Mouse (Mus musculus) myocyte (in vitro differentiated cells): ENCODE measurements around the gene Nlrp14. TPM values are rescaled to one million over a fixed set of nuclear protein-coding genes. Genes with fewer than 3 reads are reported as not detected.

Source experiments
- H3K27me3 ChIP-seq: one replicate; pipeline ENCODE4 v1.6.1; 2011; ENCODE audit not compliant: control insufficient read depth, insufficient read depth, insufficient read length
- H3K36me3 ChIP-seq: one replicate; pipeline ENCODE4 v1.6.1; 2011; ENCODE audit not compliant: control insufficient read depth, insufficient read depth
- H3K4me2 ChIP-seq: one replicate; pipeline ENCODE4 v1.6.1; 2011; ENCODE audit warnings: low read depth, control low read depth
- H3K4me3 ChIP-seq: one replicate; pipeline ENCODE4 v1.5.1; 2011; ENCODE audit warnings: mild to moderate bottlenecking, control low read depth, moderate library complexity
- H3K79me2 ChIP-seq: one replicate; pipeline ENCODE4 v1.6.1; 2011; ENCODE audit not compliant: control insufficient read depth, insufficient read depth
- H3ac ChIP-seq: one replicate; pipeline ENCODE4 v1.6.1; 2011; ENCODE audit not compliant: control insufficient read depth, insufficient read length
- CEBPB ChIP-seq: IDR thresholded peaks from 2 replicates; pipeline ENCODE4 v1.6.1; 2011; ENCODE audit warnings: mild to moderate bottlenecking, moderate library complexity; ENCODE audit not compliant: poor library complexity, insufficient read depth, severe bottlenecking
- E2F4 ChIP-seq: IDR thresholded peaks from one replicate; pipeline ENCODE4 v1.6.1; 2011; ENCODE audit warnings: mild to moderate bottlenecking, control low read depth, moderate library complexity; ENCODE audit not compliant: insufficient read depth
- MAX ChIP-seq: IDR thresholded peaks from one replicate; pipeline ENCODE4 v1.6.1; 2011; ENCODE audit warnings: low read depth, mild to moderate bottlenecking, control low read depth
- MYOD1 ChIP-seq, 3 experiments: IDR thresholded peaks; one replicate each; pipeline ENCODE4 v1.6.1; 2011; ENCODE audit warnings: control low read depth in 2 of 3, low read depth in 2 of 3, mild to moderate bottlenecking in 2 of 3, moderate library complexity in 1 of 3; ENCODE audit not compliant: insufficient read length in 2 of 3, control insufficient read depth in 1 of 3
- MYOG ChIP-seq, 3 experiments: IDR thresholded peaks; one replicate each; pipeline ENCODE4 v1.6.1; 2011; ENCODE audit warnings: control low read depth in 2 of 3, low read depth in 2 of 3, mild to moderate bottlenecking in 2 of 3; ENCODE audit not compliant: insufficient read length in 2 of 3, control insufficient read depth in 1 of 3, insufficient read depth in 1 of 3
- POLR2A ChIP-seq: IDR thresholded peaks from one replicate; pipeline ENCODE4 v1.6.1; 2011; ENCODE audit warnings: low read depth, mild to moderate bottlenecking, control low read depth, moderate library complexity; ENCODE audit not compliant: insufficient read length
- POLR2AphosphoS2 ChIP-seq: IDR thresholded peaks from one replicate; pipeline ENCODE4 v1.6.1; 2011; ENCODE audit warnings: low read depth, control low read depth; ENCODE audit not compliant: insufficient read length
- REST ChIP-seq: IDR thresholded peaks from one replicate; pipeline ENCODE4 v1.6.1; 2011; ENCODE audit warnings: mild to moderate bottlenecking, control low read depth, moderate library complexity; ENCODE audit not compliant: insufficient read depth, insufficient read length
- SRF ChIP-seq: IDR thresholded peaks from one replicate; pipeline ENCODE4 v1.6.1; 2011; ENCODE audit warnings: low read depth; ENCODE audit not compliant: control insufficient read depth, insufficient read length
- TCF12 ChIP-seq: IDR thresholded peaks from one replicate; pipeline ENCODE4 v1.6.1; 2011; ENCODE audit warnings: mild to moderate bottlenecking, control low read depth; ENCODE audit not compliant: poor library complexity, insufficient read depth, severe bottlenecking
- TCF3 ChIP-seq: IDR thresholded peaks from one replicate; pipeline ENCODE4 v1.6.1; 2011; ENCODE audit warnings: low read depth, control low read depth; ENCODE audit not compliant: insufficient read length
- USF1 ChIP-seq: IDR thresholded peaks from one replicate; pipeline ENCODE4 v1.6.1; 2011; ENCODE audit warnings: low read depth, mild to moderate bottlenecking, control low read depth, moderate library complexity
- polyA plus RNA-seq: library from polyadenylated mRNA; unstranded; fragments of >200 nt; fragmentation: generic; extraction: Trizol; gene quantifications from one replicate; pipeline ENCODE4 v1.2.1, GENCODE M21; 2012; ENCODE audit warnings: missing spikeins

The Nlrp14 gene
- polyA plus RNA-seq, 1 experiment: not detected

DNA sequence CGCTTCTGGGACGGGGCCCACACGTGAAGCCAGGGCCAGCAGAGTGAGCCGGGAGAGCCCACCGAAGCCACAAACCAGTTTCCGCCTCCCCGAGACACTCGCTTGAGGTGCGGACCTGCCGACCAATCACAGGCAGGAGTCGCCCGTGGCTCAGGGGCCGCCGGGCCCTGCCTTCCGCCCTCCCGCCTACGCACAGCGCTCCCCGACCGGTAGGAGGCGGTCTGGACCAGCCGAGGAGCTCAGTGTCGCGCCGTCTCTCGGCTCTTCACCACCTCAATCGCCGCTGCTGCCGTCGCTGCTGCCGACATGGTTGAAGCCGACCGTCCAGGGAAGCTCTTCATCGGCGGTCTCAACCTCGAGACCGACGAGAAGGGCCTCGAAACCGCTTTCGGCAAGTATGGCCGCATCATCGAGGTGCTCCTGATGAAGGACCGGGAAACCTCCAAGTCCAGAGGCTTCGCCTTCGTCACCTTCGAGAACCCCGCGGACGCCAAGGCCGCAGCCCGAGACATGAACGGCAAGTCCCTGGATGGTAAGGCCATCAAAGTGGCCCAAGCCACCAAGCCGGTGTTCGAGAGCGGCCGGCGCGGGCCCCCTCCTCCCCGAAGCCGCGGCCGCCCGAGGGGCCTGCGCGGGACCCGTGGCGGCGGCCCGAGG, 42.5 kb downstream of the Nlrp14 start, which contains the start of gene Rbmxl2:
TSS of gene Rbmxl2 (plus strand) at position 242 of the 657 bp plus-strand sequence.
- no peak within 1 kb of the TSS for H3K4me3 ChIP-seq

DNA sequence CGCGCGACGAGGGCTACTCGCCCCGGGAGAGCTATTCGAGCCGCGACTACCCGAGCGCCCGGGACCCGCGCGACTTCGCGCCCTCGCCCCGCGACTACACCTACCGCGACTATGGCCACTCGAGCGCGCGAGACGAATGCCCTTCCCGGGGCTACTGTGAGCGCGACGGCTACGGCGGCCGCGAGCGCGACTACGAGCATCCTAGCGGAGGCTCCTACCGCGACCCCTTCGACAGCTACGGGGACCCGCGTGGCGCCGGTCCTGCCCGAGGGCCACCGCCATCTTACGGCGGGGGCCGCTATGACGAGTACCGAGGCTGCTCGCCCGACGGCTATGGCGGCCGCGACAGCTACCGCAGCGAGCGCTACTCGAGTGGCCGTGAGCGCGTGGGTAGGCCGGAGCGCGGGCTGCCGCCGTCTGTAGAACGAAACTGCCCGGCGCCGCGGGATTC, 43.4 kb downstream of the Nlrp14 start:
- Histone ChIP-seq H3K27me3 (no peaks in the 10 kb centered on the region), H3ac (no peak overlapping the region), H3K36me3 (no peaks in the 10 kb centered on the region), H3K4me2 (no peak overlapping the region), H3K4me3 (no peak overlapping the region), H3K79me2 (no peaks in the 10 kb centered on the region)
- no peak for TF ChIP-seq REST
- TF ChIP-seq SRF: no peak
- no peak for TF ChIP-seq TCF12
- no peak for TF ChIP-seq POLR2AphosphoS2
- TF ChIP-seq USF1: no peak
- TF ChIP-seq MAX: no peak
- TF ChIP-seq MYOG (IDR thresholded peaks at IDR 0.05; ENCODE audit: control insufficient read depth in 1 of 3, insufficient read depth in 1 of 3, insufficient read length in 2 of 3, low read depth in 2 of 3): no peak
- TF ChIP-seq E2F4: no peak
- no peak for TF ChIP-seq MYOD1 (IDR thresholded peaks at IDR 0.05; ENCODE audit: control insufficient read depth in 1 of 3, insufficient read length in 2 of 3, low read depth in 2 of 3)
- no peak for TF ChIP-seq POLR2A
- TF ChIP-seq TCF3: no peak
- no peak for TF ChIP-seq CEBPB

More for the DNA sequence above, 42.5 kb downstream of the Nlrp14 start, which contains the start of gene Rbmxl2:
- Histone ChIP-seq H3K79me2 (no peaks in the 10 kb centered on the region), H3K4me2 (no peak within 1 kb of the TSS), H3ac (no peak within 1 kb of the TSS), H3K27me3 (no peaks in the 10 kb centered on the region), H3K36me3 (no peaks in the 10 kb centered on the region)
- no peak for TF ChIP-seq REST
- no peak for TF ChIP-seq POLR2AphosphoS2
- TF ChIP-seq CEBPB: no peak
- TF ChIP-seq MAX: no peak
- TF ChIP-seq MYOG (IDR thresholded peaks at IDR 0.05; ENCODE audit: control insufficient read depth in 1 of 3, insufficient read depth in 1 of 3, insufficient read length in 2 of 3, low read depth in 2 of 3): no peak
- TF ChIP-seq TCF12: no peak
- no peak for TF ChIP-seq E2F4
- TF ChIP-seq SRF: no peak
- no peak for TF ChIP-seq USF1
- TF ChIP-seq POLR2A: no peak
- no peak for TF ChIP-seq MYOD1 (IDR thresholded peaks at IDR 0.05; ENCODE audit: control insufficient read depth in 1 of 3, insufficient read length in 2 of 3, low read depth in 2 of 3)
- no peak for TF ChIP-seq TCF3

DNA sequence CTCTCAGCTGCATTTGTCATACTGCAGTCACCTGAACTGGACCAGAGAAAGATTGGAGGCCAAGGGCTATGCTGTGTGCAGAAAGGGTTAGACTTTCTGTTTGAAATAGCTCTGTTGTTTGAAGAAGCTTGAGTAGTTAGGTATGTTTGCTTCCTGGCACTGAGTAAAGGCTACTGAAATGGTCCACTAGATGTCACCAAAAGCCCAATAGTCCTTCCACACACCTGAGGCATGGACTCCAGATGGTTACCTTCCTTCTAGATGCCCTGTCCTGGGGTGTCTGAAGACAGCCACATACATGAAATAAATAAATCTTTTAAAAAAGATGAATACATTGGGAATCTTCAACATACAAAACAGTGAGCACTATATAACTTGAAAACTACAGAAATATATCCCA, 48.9 kb downstream of the Nlrp14 start:
- H3ac ChIP-seq: no peak overlapping the region
- no peaks in the 10 kb centered on the region for H3K36me3 ChIP-seq
- H3K79me2 ChIP-seq: no peaks in the 10 kb centered on the region
- no peaks in the 10 kb centered on the region for H3K27me3 ChIP-seq
- H3K4me2 ChIP-seq: no peak overlapping the region
- TF ChIP-seq USF1 (no peak), TCF3 (no peak)
- H3K4me3 ChIP-seq: no peak overlapping the region

- Histone ChIP-seq H3K4me2 (no peak overlapping the region), H3ac (no peak overlapping the region), H3K27me3 (no peaks in the 10 kb centered on the region), H3K36me3 (no peaks in the 10 kb centered on the region), H3K79me2 (no peaks in the 10 kb centered on the region), H3K4me3 (no peak overlapping the region)
- no peak for TF ChIP-seq E2F4
- TF ChIP-seq CEBPB: no peak
- no peak for TF ChIP-seq POLR2AphosphoS2
- TF ChIP-seq TCF12: no peak
- TF ChIP-seq MYOG (IDR thresholded peaks at IDR 0.05; ENCODE audit: control insufficient read depth in 1 of 3, insufficient read depth in 1 of 3, insufficient read length in 2 of 3, low read depth in 2 of 3): no peak
- TF ChIP-seq USF1: no peak
- TF ChIP-seq POLR2A: no peak
- no peak for TF ChIP-seq SRF
- no peak for TF ChIP-seq TCF3
Observed at GRCm38 (mm10) chr7:107216845-107217244, 50.1 kb downstream of the Nlrp14 start.

DNA sequence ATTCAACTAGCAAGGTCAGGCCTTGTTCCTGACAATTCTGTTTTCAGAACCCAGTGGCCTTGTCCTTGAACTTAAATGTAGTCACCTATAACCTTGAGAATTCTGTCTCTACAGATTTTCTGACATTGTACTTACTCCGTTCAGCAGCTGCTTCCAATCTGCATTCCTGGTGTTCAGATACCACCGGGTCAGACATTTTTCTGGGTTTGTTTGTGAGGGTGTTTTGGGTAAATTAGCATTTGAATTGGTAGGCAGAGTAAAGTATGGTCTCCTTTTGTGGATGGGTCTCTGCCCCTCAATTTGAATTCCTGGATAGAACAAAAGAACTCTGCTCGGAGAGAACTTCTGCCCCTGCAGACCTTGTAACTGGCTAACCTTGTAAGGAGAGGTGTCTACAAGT, 70.1 kb downstream of the Nlrp14 start:
- Histone ChIP-seq H3K4me2 (no peak overlapping the region), H3ac (no peak overlapping the region), H3K27me3 (no peaks in the 10 kb centered on the region), H3K4me3 (no peak overlapping the region), H3K36me3 (no peaks in the 10 kb centered on the region), H3K79me2 (no peaks in the 10 kb centered on the region)
- TF ChIP-seq REST: no peak
- no peak for TF ChIP-seq SRF
- TF ChIP-seq USF1: no peak
- TF ChIP-seq MAX: no peak
